Mouse (Mus musculus) lung, adult 2 months (tissue): ENCODE measurements around the gene Zfp771. TPM values are rescaled to one million over a fixed set of nuclear protein-coding genes. Genes with fewer than 3 reads are reported as not detected.

ENCODE experiments used
- DNase-seq: peaks from one replicate; pipeline ENCODE4 v3.0.0; 2022
- H3K4me1 ChIP-seq: fragments of 200-500 bp; 2 replicates; pipeline ENCODE4 v1.6.1; 2011; ENCODE audit warnings: low read length; ENCODE audit not compliant: control insufficient read depth, insufficient read depth
- H3K4me3 ChIP-seq: fragments of 200-500 bp; replicated peaks from 2 replicates; pipeline ENCODE3; 2011; ENCODE audit warnings: low read depth, mild to moderate bottlenecking, control low read depth, low read length; ENCODE audit errors: extremely low read depth
- CTCF ChIP-seq: fragments of 200-500 bp; IDR thresholded peaks from 2 replicates; pipeline ENCODE4 v1.5.1; 2011; ENCODE audit warnings: mild to moderate bottlenecking, low read length, control low read depth; ENCODE audit not compliant: insufficient read depth
- POLR2A ChIP-seq: fragments of 200-500 bp; IDR thresholded peaks from 2 replicates; pipeline ENCODE4 v1.6.1; 2011; ENCODE audit warnings: low read depth, mild to moderate bottlenecking, control low read depth, low read length, borderline replicate concordance; ENCODE audit errors: extremely low read depth
- WGBS: fragments of 180-500 bp; shearing (Covaris S2); methylation state at CpG from one replicate; pipeline ENCODE4 v1.1.7; 2018; 5-methylcytosine and 5-hydroxymethylcytosine counted together
- polyA plus RNA-seq: library from polyadenylated mRNA; depleted of rRNA; stranded (reverse); fragments of >200 nt; gene quantifications from 2 replicates; pipeline ENCODE4 v1.2.3, GENCODE M21; 2012

Zfp771 gene
- polyA plus RNA-seq, 1 experiment, result 57.4 TPM

- Histone ChIP-seq H3K4me1 (peaks cover 3% of the 10 kb centered on the region; the same call in 1 of the 2 replicates), H3K4me3 (no peak overlapping the region)
- TF ChIP-seq CTCF, result no peak
- no peak for DNase-seq
- WGBS, result 78% methylated on average over 6 of the region's 6 CpGs
These were observed 26.6 kb upstream of the Zfp771 start for GRCm38 (mm10) chr7:127217475-127217874.

DNA sequence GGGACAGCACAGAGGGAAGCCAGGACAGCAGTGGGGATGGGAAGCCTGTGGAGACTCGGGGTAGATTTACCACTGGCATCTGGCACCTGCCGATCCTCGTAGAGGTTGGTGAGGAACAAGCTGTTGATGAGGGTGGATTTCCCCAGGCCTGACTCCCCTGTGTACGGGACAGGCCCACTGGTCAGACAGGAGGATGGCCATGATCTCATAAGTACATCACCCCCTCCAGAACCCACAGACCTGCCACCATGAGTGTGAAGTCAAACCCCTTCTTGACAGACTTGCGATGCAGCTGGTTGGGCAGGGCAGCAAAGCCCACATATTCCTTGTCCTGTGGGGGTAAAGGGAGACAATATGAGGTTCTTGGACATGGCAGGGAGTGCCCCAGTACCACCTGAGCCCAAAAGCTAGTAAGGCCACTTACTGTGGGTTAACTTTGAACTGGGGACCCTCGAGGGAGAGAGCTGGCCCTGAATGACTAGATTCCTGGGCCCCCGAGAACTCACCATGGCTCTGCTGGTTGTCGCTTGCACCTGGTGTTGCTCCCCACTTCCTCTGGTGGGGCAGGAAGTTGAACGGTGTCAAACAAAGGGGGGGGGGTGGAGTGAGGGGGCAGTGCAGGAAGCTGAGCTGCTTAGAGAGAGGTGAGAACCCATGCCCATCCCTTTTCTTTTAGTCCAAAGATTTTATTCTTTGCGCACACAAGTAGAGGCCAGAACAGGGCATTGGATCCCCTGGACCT is 26.0 kb upstream of the Zfp771 start:
- DNase-seq, result no peak
- peak overlapping the region; percentile 42 for H3K4me3 ChIP-seq
- H3K4me1 ChIP-seq, result peaks cover 3% of the 10 kb centered on the region; the same call in 1 of the 2 replicates
- TF ChIP-seq CTCF, result no peak
- TF ChIP-seq POLR2A, result no peak
- 44% methylated on average over 10 of the region's 10 CpGs for WGBS

DNA sequence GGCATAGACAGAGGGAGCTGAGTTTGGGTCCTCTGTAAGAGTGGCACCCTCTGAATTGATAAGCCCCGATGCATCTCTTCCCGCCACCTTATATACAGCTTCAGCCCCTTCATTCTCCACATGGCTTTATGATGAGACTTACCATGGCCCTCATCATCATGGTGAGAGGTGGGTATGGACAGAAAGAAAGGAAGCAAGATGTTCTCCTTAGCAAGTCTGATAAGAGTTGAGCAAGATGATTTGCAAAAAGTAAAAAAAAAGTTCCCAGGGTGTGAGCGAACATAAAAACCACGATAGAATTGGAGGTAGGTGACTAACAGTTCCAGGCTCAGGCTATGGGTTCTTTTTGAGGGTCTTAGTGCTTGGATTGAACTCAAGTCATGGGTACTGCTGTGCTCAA is 25.4 kb upstream of the Zfp771 start:
- H3K4me1 ChIP-seq, result peaks cover 3% of the 10 kb centered on the region; the same call in 1 of the 2 replicates
- no peak overlapping the region for H3K4me3 ChIP-seq
- 88% methylated on average over 4 of the region's 4 CpGs for WGBS
- no peak for DNase-seq
- TF ChIP-seq POLR2A (no peak), CTCF (no peak)

GRCm38 (mm10) chr7:127220440-127220839 is 23.6 kb upstream of the Zfp771 start:
- peaks cover 2% of the 10 kb centered on the region; the same call in 1 of the 2 replicates for H3K4me1 ChIP-seq
- 55% methylated on average over 6 of the region's 6 CpGs for WGBS
- TF ChIP-seq POLR2A (no peak), CTCF (no peak)
- H3K4me3 ChIP-seq, result no peak overlapping the region
- DNase-seq, result no peak

DNA sequence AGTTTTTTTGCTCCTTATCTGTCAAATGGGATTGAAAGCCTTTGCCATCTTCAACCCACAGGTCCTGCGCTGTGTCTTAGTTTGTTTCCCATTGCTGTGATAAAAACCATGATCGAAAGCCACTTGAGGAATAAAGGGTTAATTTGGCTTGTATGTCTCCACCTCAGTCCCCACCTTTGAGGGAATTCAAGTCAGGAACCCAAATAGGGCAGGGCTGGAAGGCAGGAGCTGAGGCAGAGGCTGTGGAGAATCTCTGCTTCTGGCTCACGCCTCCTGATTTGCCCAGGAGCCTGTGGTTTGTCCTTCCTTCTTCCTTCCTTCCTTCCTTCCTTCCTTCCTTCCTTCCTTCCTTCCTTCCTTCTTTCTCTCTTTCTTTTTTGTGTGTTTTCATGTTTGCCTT is 21.0 kb upstream of the Zfp771 start:
- Histone ChIP-seq H3K4me1 (no peaks in the 10 kb centered on the region), H3K4me3 (no peak overlapping the region)
- 97% methylated on average over 3 of the region's 3 CpGs for WGBS
- no peak for DNase-seq
- TF ChIP-seq CTCF (no peak), POLR2A (no peak)

DNA sequence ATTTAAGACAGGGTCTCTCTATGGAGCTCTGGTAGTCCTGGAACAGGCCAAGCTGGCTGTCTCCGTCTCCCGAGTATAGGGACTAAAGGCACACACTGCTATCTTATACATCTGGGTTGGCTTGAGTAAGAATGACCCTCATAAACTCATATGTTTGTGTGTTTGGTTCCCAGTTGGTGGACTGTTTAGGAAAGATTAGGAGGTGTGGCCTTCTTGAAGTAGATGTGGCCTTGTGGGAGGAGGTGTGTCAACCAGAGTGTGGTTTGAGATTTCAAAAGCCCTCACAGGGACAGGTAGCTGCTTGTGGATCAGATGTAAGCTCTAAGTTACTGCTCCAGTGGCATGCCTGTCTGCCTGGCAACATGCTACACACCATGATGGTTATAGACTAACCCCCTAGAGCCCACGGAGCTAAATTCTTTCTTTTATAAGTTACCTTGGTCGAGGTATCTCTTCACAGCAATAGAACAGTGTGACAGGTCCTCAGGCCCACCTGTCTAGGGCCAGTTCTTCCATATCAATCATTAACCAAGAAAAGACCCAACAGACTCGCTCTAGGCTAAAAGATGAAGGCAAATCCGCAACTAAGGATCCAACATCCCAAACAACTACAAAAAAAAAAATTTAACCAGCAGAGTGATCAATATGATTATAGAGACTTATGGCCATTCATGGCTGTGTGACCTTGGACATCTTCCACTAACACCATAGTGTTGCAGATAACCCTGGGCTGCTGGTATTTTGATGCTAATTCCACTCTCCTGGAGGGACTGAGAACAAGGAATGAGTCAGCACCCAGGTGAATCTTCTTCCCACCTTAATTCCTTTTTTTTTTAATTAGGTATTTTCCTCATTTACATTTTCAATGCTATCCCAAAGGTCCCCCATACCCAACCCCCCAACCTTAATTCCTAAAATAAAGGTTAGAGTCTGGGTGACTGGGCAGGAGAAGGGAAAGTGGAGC is 20.3 kb upstream of the Zfp771 start:
- Histone ChIP-seq H3K4me1 (no peaks in the 10 kb centered on the region), H3K4me3 (no peak overlapping the region)
- 87% methylated on average over 6 of the region's 6 CpGs for WGBS
- TF ChIP-seq CTCF, result no peak
- no peak for TF ChIP-seq POLR2A
- DNase-seq, result no peak

GRCm38 (mm10) chr7:127224616-127225015 is 19.5 kb upstream of the Zfp771 start:
- TF ChIP-seq CTCF (no peak), POLR2A (no peak)
- no peak for DNase-seq
- Histone ChIP-seq H3K4me3 (no peak overlapping the region), H3K4me1 (no peaks in the 10 kb centered on the region)
- 92% methylated on average over 6 of the region's 6 CpGs for WGBS

GRCm38 (mm10) chr7:127225147-127225995 is 18.7 kb upstream of the Zfp771 start:
- no peak for DNase-seq
- 84% methylated on average over 11 of the region's 11 CpGs for WGBS
- no peak overlapping the region for H3K4me3 ChIP-seq
- no peak for TF ChIP-seq POLR2A
- TF ChIP-seq CTCF, result no peak
- H3K4me1 ChIP-seq, result no peaks in the 10 kb centered on the region
